8 mouse cellular contexts compared by ENCODE assay signal in genomic region chr9:57439083-57439482, GRCm38 (mm10). TPM values are rescaled to one million over a fixed set of nuclear protein-coding genes. Genes with fewer than 3 reads are reported as not detected.
DNase-seq lines count a peak whose midpoint lies in the region; ATAC-seq lines count a peak whose summit lies in the region.

No protein-coding gene starts in this region.

- no peaks in the 10 kb centered on the region for H3K9me3 ChIP-seq in hindbrain, embryonic 15.5 days
- no peaks in the 10 kb centered on the region for H3K9me3 ChIP-seq in midbrain, embryonic 12.5 days

- peak; percentile 17 for DNase-seq in kidney, adult 18-20 months
- no peak for DNase-seq in kidney, postnatal 4 days
- peak; percentile 23 for DNase-seq in ZHBTc4 (ENCODE audit: low read depth, low spot score)
- no peak for DNase-seq in adrenal gland, adult (ENCODE audit: inconsistent age in 2 of 2, low spot score in 1 of 2)
- DNase-seq in lung, postnatal 10 days, result no peak

- 47% methylated on average over 7 of the region's 7 CpGs for WGBS in hindbrain, embryonic 15.5 days
- 67% methylated on average over 7 of the region's 7 CpGs for WGBS in midbrain, embryonic 12.5 days

- H3K27ac ChIP-seq in hindbrain, embryonic 15.5 days (replicated peaks), result peak overlapping the region; percentile 81
- no peak overlapping the region for H3K27ac ChIP-seq in midbrain, embryonic 12.5 days (replicated peaks)

- H3K4me1 ChIP-seq in hindbrain, embryonic 15.5 days (replicated peaks), result peaks cover 6% of the 10 kb centered on the region
- H3K4me1 ChIP-seq in midbrain, embryonic 12.5 days, result peaks cover 8% of the 10 kb centered on the region

- H3K4me3 ChIP-seq in hindbrain, embryonic 15.5 days, result peak overlapping the region; percentile 55
- H3K4me3 ChIP-seq in midbrain, embryonic 12.5 days, result peak overlapping the region; percentile 49

- H3K9ac ChIP-seq in hindbrain, embryonic 15.5 days, result peak overlapping the region; percentile 66; the same call in 1 of the 2 replicates
- H3K9ac ChIP-seq in midbrain, embryonic 12.5 days (replicated peaks), result peak overlapping the region; percentile 69; the same call in 1 of the 2 replicates

- peak overlapping the region; percentile 72 for H3K4me2 ChIP-seq in hindbrain, embryonic 15.5 days
- H3K4me2 ChIP-seq in midbrain, embryonic 12.5 days (replicated peaks), result peak overlapping the region; percentile 59

- H3K36me3 ChIP-seq in hindbrain, embryonic 15.5 days, result peaks cover 27% of the 10 kb centered on the region
- peaks cover 24% of the 10 kb centered on the region for H3K36me3 ChIP-seq in midbrain, embryonic 12.5 days

- no peak for ATAC-seq in hindbrain, embryonic 15.5 days (ENCODE audit: low FRiP score, low read depth)
- no peak for ATAC-seq in midbrain, embryonic 12.5 days (ENCODE audit: low FRiP score, low read depth)
- ATAC-seq in erythroid progenitor cell, adult 5-6 weeks (replicated peaks; ENCODE audit: low FRiP score, poor library complexity, severe bottlenecking), result no peak

- no peaks in the 10 kb centered on the region for H3K27me3 ChIP-seq in hindbrain, embryonic 15.5 days
- H3K27me3 ChIP-seq in midbrain, embryonic 12.5 days, result no peaks in the 10 kb centered on the region

RNA-seq across cellular contexts. Expression of gene Ppcdc, which starts 0.8 kb away (rescaled TPM):
- 20.3 and 21.3 TPM in 2 replicates for polyA plus RNA-seq in hindbrain, embryonic 15.5 days (2015; fragmentation: Nextera tagmentation; extraction: Ambion mirVana)
- polyA plus RNA-seq in midbrain, embryonic 12.5 days (2016; fragmentation: Nextera tagmentation; extraction: Ambion mirVana), result 21.9 and 23.3 TPM in 2 replicates
- total RNA-seq in erythroid progenitor cell, adult 5-6 weeks (2015; ENCODE audit: low replicate concordance), result 9.4 and 17.2 TPM in 2 replicates
- total RNA-seq in erythroid progenitor cell, adult 5-6 weeks (2017; ENCODE audit: low replicate concordance), result 5.0 and 6.1 TPM in 2 replicates

RNA-seq across cellular contexts. Expression of gene Scamp5, which starts 28.8 kb away (rescaled TPM):
- 134 and 139 TPM in 2 replicates for polyA plus RNA-seq in hindbrain, embryonic 15.5 days (2015; fragmentation: Nextera tagmentation; extraction: Ambion mirVana)
- 48.6 and 49.8 TPM in 2 replicates for polyA plus RNA-seq in midbrain, embryonic 12.5 days (2016; fragmentation: Nextera tagmentation; extraction: Ambion mirVana)
- total RNA-seq in erythroid progenitor cell, adult 5-6 weeks (2015; ENCODE audit: low replicate concordance), result 0.84 TPM in 1 of 2 replicates, not detected in the other
- total RNA-seq in erythroid progenitor cell, adult 5-6 weeks (2017; ENCODE audit: low replicate concordance), result 1.2 TPM in 2 replicates

Comparison
In these comparisons a context has a peak if more than half of its experiments do, and no peak if none do; other contexts are left out.
1. DNase-seq: peak in kidney, adult 18-20 months (single experiment) and ZHBTc4 (single experiment); none in kidney, postnatal 4 days (0 of 2), adrenal gland, adult (0 of 2) and lung, postnatal 10 days (single experiment).